Mouse (Mus musculus) cerebellum, adult 2 months (tissue): Measurements from ENCODE around the gene Krba1.

Source experiments
- CTCF ChIP-seq: fragments of 200-500 bp; IDR thresholded peaks from 2 replicates; pipeline ENCODE4 v1.5.1; 2011; ENCODE audit warnings: low read depth, mild to moderate bottlenecking, control low read depth, low read length, moderate library complexity, borderline replicate concordance; ENCODE audit not compliant: insufficient read depth
- POLR2A ChIP-seq: fragments of 200-500 bp; IDR thresholded peaks from 2 replicates; pipeline ENCODE4 v1.6.1; 2011; ENCODE audit warnings: low read length, control low read depth, borderline replicate concordance; ENCODE audit not compliant: insufficient read depth

- TF ChIP-seq CTCF (no peak), POLR2A (no peak)
Measured at GRCm38 (mm10) chr6:48358897-48359296, 36.5 kb upstream of the Krba1 start.
